Mouse (Mus musculus) MEL (cell line): ENCODE data around the gene Igsf8. TPM values are rescaled to one million over a fixed set of nuclear protein-coding genes. Genes with fewer than 3 reads are reported as not detected.

Source experiments
- DNase-seq: peaks from one replicate; pipeline ENCODE4 v3.0.0; 2011; ENCODE audit warnings: low read depth, low spot score
- H3K27ac ChIP-seq: 2 replicates; pipeline ENCODE4 v1.5.1; 2012; ENCODE audit warnings: low read depth, mild to moderate bottlenecking, control low read depth, low read length, moderate library complexity; ENCODE audit not compliant: control insufficient read depth
- H3K27me3 ChIP-seq, 2 experiments: fragments of 150-350 bp in 1 of 2; sonication (generic) in 1 of 2; 2 replicates each; pipeline ENCODE4 v1.6.1; 2012; ENCODE audit warnings: low read length in 2 of 2, mild to moderate bottlenecking in 2 of 2, improper control_type of control experiment in 1 of 2, moderate library complexity in 1 of 2; ENCODE audit not compliant: insufficient read depth in 2 of 2, control insufficient read depth in 1 of 2
- H3K36me3 ChIP-seq, 2 experiments: 2 replicates each; pipeline ENCODE4 v1.6.1; 2012 to 2014; ENCODE audit warnings: low read length in 2 of 2, improper control_type of control experiment in 1 of 2, inconsistent platforms in 1 of 2, mild to moderate bottlenecking in 1 of 2; ENCODE audit not compliant: insufficient read depth in 2 of 2, control insufficient read depth in 1 of 2
- H3K4me1 ChIP-seq, 2 experiments: fragments of 150-350 bp in 1 of 2; sonication (generic) in 1 of 2; 2 replicates each; pipeline ENCODE4 v1.6.1; 2012; ENCODE audit warnings: low read length in 2 of 2, improper control_type of control experiment in 1 of 2, mild to moderate bottlenecking in 1 of 2; ENCODE audit not compliant: insufficient read depth in 2 of 2, control insufficient read depth in 1 of 2
- H3K4me3 ChIP-seq, 2 experiments: fragments of 150-350 bp in 1 of 2; sonication (generic) in 1 of 2; 2 replicates each; pipeline ENCODE4 v1.5.1; 2012; ENCODE audit warnings: low read depth in 2 of 2, low read length in 2 of 2, mild to moderate bottlenecking in 2 of 2, moderate library complexity in 2 of 2, control low read depth in 1 of 2, improper control_type of control experiment in 1 of 2; ENCODE audit not compliant: control insufficient read depth in 1 of 2, insufficient read depth in 1 of 2
- H3K79me2 ChIP-seq: 2 replicates; pipeline ENCODE4 v1.6.1; 2012; ENCODE audit warnings: mild to moderate bottlenecking, low read length, moderate library complexity; ENCODE audit not compliant: control insufficient read depth, poor library complexity, insufficient read depth
- H3K9ac ChIP-seq: 2 replicates; pipeline ENCODE4 v1.6.1; 2012; ENCODE audit warnings: low read depth, mild to moderate bottlenecking, control low read depth, low read length, moderate library complexity; ENCODE audit not compliant: control insufficient read depth, poor library complexity, severe bottlenecking
- H3K9me3 ChIP-seq: fragments of 150-350 bp; sonication (generic); replicated peaks from 2 replicates; pipeline ENCODE4 v1.6.1; 2012; ENCODE audit warnings: mild to moderate bottlenecking, low read length, improper control_type of control experiment, moderate library complexity; ENCODE audit not compliant: insufficient read depth
- BHLHE40 ChIP-seq: IDR thresholded peaks from 2 replicates; pipeline ENCODE4 v1.6.1; 2012; ENCODE audit warnings: low read depth, mild to moderate bottlenecking, inconsistent platforms, low read length, improper control_type of control experiment, borderline replicate concordance
- CHD1 ChIP-seq: IDR thresholded peaks from 2 replicates; pipeline ENCODE4 v1.6.1; 2012; ENCODE audit warnings: low read depth, mild to moderate bottlenecking, inconsistent platforms, low read length, improper control_type of control experiment
- CTCF ChIP-seq, 3 experiments: IDR thresholded peaks in 2 of 3; conservative IDR thresholded peaks in 1 of 3; 2 replicates each; pipeline ENCODE4 v1.5.1; 2011 to 2012; ENCODE audit warnings: low read length in 3 of 3, low read depth in 2 of 3, mild to moderate bottlenecking in 2 of 3, improper control_type of control experiment in 1 of 3, inconsistent platforms in 1 of 3, mixed read lengths in 1 of 3, moderate library complexity in 1 of 3; ENCODE audit not compliant: control insufficient read depth in 1 of 3, insufficient read depth in 1 of 3, poor library complexity in 1 of 3, severe bottlenecking in 1 of 3
- E2F4 ChIP-seq: IDR thresholded peaks from 2 replicates; pipeline ENCODE4 v1.6.1; 2011; ENCODE audit warnings: low read depth, low read length, improper control_type of control experiment, borderline replicate concordance
- ELF1 ChIP-seq: IDR thresholded peaks from 2 replicates; pipeline ENCODE4 v1.6.1; 2014; ENCODE audit warnings: low read depth, mild to moderate bottlenecking, inconsistent platforms, low read length, improper control_type of control experiment, moderate library complexity
- EP300 ChIP-seq, 2 experiments: IDR thresholded peaks; 2 replicates each; pipeline ENCODE4 v1.6.1; 2011; ENCODE audit warnings: improper control_type of control experiment in 2 of 2, low read length in 2 of 2, low read depth in 1 of 2, mild to moderate bottlenecking in 1 of 2
- GATA1 ChIP-seq: IDR thresholded peaks from 2 replicates; pipeline ENCODE4 v1.6.1; 2011; ENCODE audit warnings: low read depth, low read length, improper control_type of control experiment
- MAFK ChIP-seq: IDR thresholded peaks from 2 replicates; pipeline ENCODE4 v1.6.1; 2011; ENCODE audit warnings: low read depth, mild to moderate bottlenecking, low read length, improper control_type of control experiment, borderline replicate concordance
- MAX ChIP-seq: IDR thresholded peaks from 2 replicates; pipeline ENCODE4 v1.6.1; 2011; ENCODE audit warnings: low read length, improper control_type of control experiment
- MAZ ChIP-seq: IDR thresholded peaks from 2 replicates; pipeline ENCODE4 v1.6.1; 2012; ENCODE audit warnings: low read depth, mild to moderate bottlenecking, inconsistent platforms, low read length, improper control_type of control experiment
- MXI1 ChIP-seq: IDR thresholded peaks from 2 replicates; pipeline ENCODE4 v1.6.1; 2011; ENCODE audit warnings: mild to moderate bottlenecking, low read depth, low read length, improper control_type of control experiment
- MYB ChIP-seq: IDR thresholded peaks from 2 replicates; pipeline ENCODE4 v1.6.1; 2011; ENCODE audit warnings: mild to moderate bottlenecking, low read depth, low read length, improper control_type of control experiment
- NELFE ChIP-seq: IDR thresholded peaks from 2 replicates; pipeline ENCODE4 v1.6.1; 2011; ENCODE audit warnings: low read depth, low read length, improper control_type of control experiment
- POLR2A ChIP-seq, 2 experiments: IDR thresholded peaks; 2 replicates each; pipeline ENCODE4 v1.6.1; 2011 to 2012; ENCODE audit warnings: low read length in 2 of 2, mild to moderate bottlenecking in 2 of 2, control low read depth in 1 of 2, improper control_type of control experiment in 1 of 2, low read depth in 1 of 2, moderate library complexity in 1 of 2; ENCODE audit not compliant: control insufficient read depth in 1 of 2, insufficient read depth in 1 of 2, poor library complexity in 1 of 2
- POLR2AphosphoS2 ChIP-seq: IDR thresholded peaks from 2 replicates; pipeline ENCODE4 v1.6.1; 2011; ENCODE audit warnings: low read length, improper control_type of control experiment
- RAD21 ChIP-seq: IDR thresholded peaks from 2 replicates; pipeline ENCODE4 v1.6.1; 2011; ENCODE audit warnings: mild to moderate bottlenecking, low read depth, low read length, improper control_type of control experiment
- RCOR1 ChIP-seq: IDR thresholded peaks from 2 replicates; pipeline ENCODE4 v1.6.1; 2012; ENCODE audit warnings: low read depth, mild to moderate bottlenecking, inconsistent platforms, low read length, improper control_type of control experiment
- SIN3A ChIP-seq: IDR thresholded peaks from 2 replicates; pipeline ENCODE4 v1.6.1; 2012; ENCODE audit warnings: low read length, improper control_type of control experiment, inconsistent platforms
- SMC3 ChIP-seq: IDR thresholded peaks from 2 replicates; pipeline ENCODE4 v1.6.1; 2011; ENCODE audit warnings: low read depth, low read length, improper control_type of control experiment
- TBP ChIP-seq: IDR thresholded peaks from 2 replicates; pipeline ENCODE4 v1.8.0; 2011; ENCODE audit warnings: low read depth, low read length, improper control_type of control experiment
- TCF12 ChIP-seq: IDR thresholded peaks from 2 replicates; pipeline ENCODE4 v1.6.1; 2014; ENCODE audit warnings: low read depth, mild to moderate bottlenecking, inconsistent platforms, low read length, improper control_type of control experiment, moderate library complexity
- UBTF ChIP-seq: IDR thresholded peaks from 2 replicates; pipeline ENCODE4 v1.6.1; 2012; ENCODE audit warnings: low read depth, mild to moderate bottlenecking, inconsistent platforms, low read length, improper control_type of control experiment, moderate library complexity, borderline replicate concordance; ENCODE audit not compliant: insufficient read depth
- USF1 ChIP-seq: IDR thresholded peaks from 2 replicates; pipeline ENCODE4 v1.6.1; 2014; ENCODE audit warnings: low read depth, mild to moderate bottlenecking, inconsistent platforms, low read length, improper control_type of control experiment, moderate library complexity
- USF2 ChIP-seq, 2 experiments: IDR thresholded peaks; 2 replicates each; pipeline ENCODE4 v1.6.1; 2011 to 2012; ENCODE audit warnings: improper control_type of control experiment in 2 of 2, low read length in 2 of 2, borderline replicate concordance in 1 of 2, inconsistent platforms in 1 of 2, low read depth in 1 of 2, mild to moderate bottlenecking in 1 of 2; ENCODE audit not compliant: insufficient read depth in 1 of 2
- ZC3H11A ChIP-seq: IDR thresholded peaks from 2 replicates; pipeline ENCODE4 v1.6.1; 2012; ENCODE audit warnings: low read depth, mild to moderate bottlenecking, inconsistent platforms, low read length, improper control_type of control experiment
- ZKSCAN1 ChIP-seq: IDR thresholded peaks from 2 replicates; pipeline ENCODE4 v1.6.1; 2012; ENCODE audit warnings: low read depth, mild to moderate bottlenecking, inconsistent platforms, low read length, improper control_type of control experiment, moderate library complexity
- ZMIZ1 ChIP-seq: IDR thresholded peaks from 2 replicates; pipeline ENCODE4 v1.6.1; 2012; ENCODE audit warnings: low read depth, mild to moderate bottlenecking, inconsistent platforms, low read length, improper control_type of control experiment, moderate library complexity
- ZNF384 ChIP-seq: IDR thresholded peaks from 2 replicates; pipeline ENCODE4 v1.6.1; 2012; ENCODE audit warnings: low read depth, mild to moderate bottlenecking, inconsistent platforms, low read length, improper control_type of control experiment
- polyA plus RNA-seq, 2 experiments: library from polyadenylated mRNA; stranded (reverse) in 1 of 2; unstranded in 1 of 2; fragments of >175 nt in 1 of 2; fragments of >200 nt in 1 of 2; gene quantifications; 2 replicates each; pipeline versions ENCODE4 v1.2.1 to v1.2.4; 2012; ENCODE audit warnings: low replicate concordance in 2 of 2, low read depth in 1 of 2; ENCODE audit not compliant: insufficient read length in 2 of 2, insufficient read depth in 1 of 2, missing spikeins in 1 of 2
- total RNA-seq: library from RNA; depleted of rRNA; stranded (reverse); fragments of 300-350 nt; gene quantifications from 2 replicates; pipeline ENCODE4 v1.2.3, GENCODE M21; 2012

Gene Igsf8
- total and polyA plus RNA-seq, 3 experiments = 88.0 to 97.2 TPM; not detected in 1

- no peaks in the 10 kb centered on the region for H3K4me1 ChIP-seq
- no peak overlapping the region for H3K4me3 ChIP-seq
- H3K27ac ChIP-seq = no peak overlapping the region
- H3K9ac ChIP-seq = no peak overlapping the region
- peaks cover 0 to 4% of the 10 kb centered on the region in 2 experiments for H3K27me3 ChIP-seq
- H3K79me2 ChIP-seq = no peaks in the 10 kb centered on the region
- H3K9me3 ChIP-seq = no peaks in the 10 kb centered on the region
- TF ChIP-seq MYB (no peak), NELFE (no peak), MAFK (no peak), POLR2AphosphoS2 (no peak), USF1 (no peak), ZKSCAN1 (no peak), MAZ (no peak), E2F4 (no peak), TBP (no peak), ZMIZ1 (no peak), SMC3 (no peak), ELF1 (no peak), BHLHE40 (no peak), GATA1 (no peak), MXI1 (no peak), MAX (no peak), TCF12 (no peak), RAD21 (no peak), ZNF384 (no peak), RCOR1 (no peak)
- no peak for DNase-seq
- H3K36me3 ChIP-seq = no peaks in the 10 kb centered on the region
These were observed 85.9 kb downstream of the Igsf8 start for GRCm38 (mm10) chr1:172347382-172347781.

DNA sequence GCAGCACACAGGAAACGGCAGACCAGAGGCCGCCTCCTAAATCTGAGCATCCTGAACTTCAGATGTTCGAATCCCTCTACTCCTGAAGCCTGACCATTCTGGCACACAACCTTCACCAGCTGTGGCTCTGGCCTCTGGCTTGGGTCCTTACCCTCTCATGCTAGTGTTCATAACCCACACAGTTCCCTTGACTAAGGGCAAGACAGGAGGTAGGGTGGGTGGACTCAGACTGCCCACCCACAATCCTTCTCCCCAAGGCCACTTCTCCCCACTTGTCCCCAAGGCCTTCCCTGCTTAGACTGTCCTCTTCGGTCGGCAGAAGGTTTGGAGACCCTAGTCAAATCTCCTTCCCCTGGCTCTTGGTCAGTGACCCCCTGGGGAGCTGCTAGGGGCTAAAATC, 88.1 kb downstream of the Igsf8 start:
- Histone ChIP-seq H3K4me1 (no peaks in the 10 kb centered on the region), H3K4me3 (no peak overlapping the region), H3K27me3 (peaks cover 3 to 9% of the 10 kb centered on the region in 2 experiments), H3K27ac (no peak overlapping the region), H3K36me3 (no peaks in the 10 kb centered on the region), H3K9me3 (no peaks in the 10 kb centered on the region), H3K79me2 (no peaks in the 10 kb centered on the region), H3K9ac (no peak overlapping the region)
- TF ChIP-seq TBP (no peak), UBTF (no peak), ZC3H11A (no peak), CHD1 (no peak), RCOR1 (no peak), ZKSCAN1 (no peak), ZMIZ1 (no peak), MAZ (no peak), USF2 (IDR thresholded peaks at IDR 0.05; ENCODE audit: borderline replicate concordance in 1 of 2, insufficient read depth in 1 of 2, low read depth in 1 of 2, low read length in 2 of 2) (no peak), EP300 (IDR thresholded peaks at IDR 0.05; ENCODE audit: low read depth in 1 of 2, low read length in 2 of 2) (no peak), SIN3A (no peak), USF1 (no peak), CTCF (IDR thresholded peaks at IDR 0.05 in 2 of 3, conservative IDR thresholded peaks at IDR 0.05 in 1 of 3; ENCODE audit: control insufficient read depth in 1 of 3, insufficient read depth in 1 of 3, low read depth in 2 of 3, low read length in 3 of 3, poor library complexity in 1 of 3, severe bottlenecking in 1 of 3) (no peak), ELF1 (no peak), ZNF384 (no peak), POLR2A (IDR thresholded peaks at IDR 0.05; ENCODE audit: control insufficient read depth in 1 of 2, insufficient read depth in 1 of 2, low read depth in 1 of 2, low read length in 2 of 2, poor library complexity in 1 of 2) (no peak), POLR2AphosphoS2 (no peak), MAFK (no peak)
- no peak for DNase-seq
